Mouse (Mus musculus) heart, adult 2 months (tissue): Measurements from ENCODE around the gene Nfu1.

Experiments used
- CTCF ChIP-seq: fragments of 200-600 bp; IDR thresholded peaks from 2 replicates; pipeline ENCODE4 v1.8.1; 2022; ENCODE audit warnings: antibody characterized with exemption, mild to moderate bottlenecking, moderate library complexity
- POLR2A ChIP-seq: fragments of 200-500 bp; IDR thresholded peaks from 2 replicates; pipeline ENCODE4 v1.6.1; 2011; ENCODE audit warnings: mild to moderate bottlenecking, low read depth, low read length, control low read depth; ENCODE audit not compliant: insufficient read depth

GRCm38 (mm10) chr6:87021791-87022190, 12.8 kb downstream of the Nfu1 start:
- no peak for TF ChIP-seq CTCF
- no peak for TF ChIP-seq POLR2A
